Mouse (Mus musculus): Measurements from ENCODE around the gene Noto.

GRCm38 (mm10) chr6:85377066-85377734 is 46.5 kb upstream of the Noto start:
- no peak for TF ChIP-seq POLR2A (IDR thresholded peaks at IDR 0.05; ENCODE audit: borderline replicate concordance, control insufficient read depth, low read depth, low read length)
- no peak for TF ChIP-seq CTCF (IDR thresholded peaks at IDR 0.05; ENCODE audit: control insufficient read depth, insufficient read depth, low read length)
